Mouse (Mus musculus): ENCODE results near the gene Drd3. TPM values are rescaled to one million over a fixed set of nuclear protein-coding genes. Genes with fewer than 3 reads are reported as not detected.
A peak's percentile ranks its signal among the peaks of the same experiment; 100 is the strongest.

The Drd3 gene
- polyA plus RNA-seq, 1 experiment from 2014 or later = not detected

GRCm38 (mm10) chr16:43776886-43777285 is 23.1 kb downstream of the Drd3 start:
- Histone ChIP-seq H3K27me3 (ENCODE audit: control insufficient read depth, insufficient read depth, low read length) (no peaks in the 10 kb centered on the region), H3K36me3 (replicated peaks; ENCODE audit: control insufficient read depth, insufficient read depth) (no peaks in the 10 kb centered on the region), H3K27ac (no peak overlapping the region), H3K4me2 (replicated peaks) (no peak overlapping the region), H3K4me3 (replicated peaks; ENCODE audit: low read length) (no peak overlapping the region), H3K9me3 (ENCODE audit: control insufficient read depth, low read length) (no peaks in the 10 kb centered on the region), H3K4me1 (replicated peaks; ENCODE audit: control insufficient read depth, insufficient read depth, low read length) (no peaks in the 10 kb centered on the region), H3K9ac (no peak overlapping the region)
- no peak for ATAC-seq (ENCODE audit: low FRiP score)
- WGBS = 88% methylated on average over 3 of the region's 3 CpGs
- DNase-seq (ENCODE audit: low spot score) = no peak

- DNase-seq (ENCODE audit: low spot score) (no peak), ATAC-seq (ENCODE audit: low FRiP score) (no peak)
- no peak overlapping the region for H3K9ac ChIP-seq
- WGBS = 23% methylated on average over 4 of the region's 4 CpGs
- H3K4me3 ChIP-seq (replicated peaks; ENCODE audit: low read length) = no peak overlapping the region
- no peaks in the 10 kb centered on the region for H3K36me3 ChIP-seq (replicated peaks; ENCODE audit: control insufficient read depth, insufficient read depth)
- no peaks in the 10 kb centered on the region for H3K27me3 ChIP-seq (ENCODE audit: control insufficient read depth, insufficient read depth, low read length)
- no peaks in the 10 kb centered on the region for H3K9me3 ChIP-seq (ENCODE audit: control insufficient read depth, low read length)
- no peak overlapping the region for H3K27ac ChIP-seq
- H3K4me2 ChIP-seq (replicated peaks) = no peak overlapping the region
- H3K4me1 ChIP-seq (replicated peaks; ENCODE audit: control insufficient read depth, insufficient read depth, low read length) = 0 out of 2 replicates have a peak, but pooled peaks cover 7% of the 10 kb centered on the region
Measured at GRCm38 (mm10) chr16:43799541-43799940, 45.7 kb downstream of the Drd3 start.

GRCm38 (mm10) chr16:43800119-43800721 is 46.4 kb downstream of the Drd3 start:
- no peak for DNase-seq (ENCODE audit: low spot score)

GRCm38 (mm10) chr16:43801137-43801536 is 47.3 kb downstream of the Drd3 start:
- DNase-seq (ENCODE audit: low spot score) (no peak), ATAC-seq (ENCODE audit: low FRiP score) (no peak)
- H3K4me2 ChIP-seq (replicated peaks) = no peak overlapping the region
- H3K27me3 ChIP-seq (ENCODE audit: control insufficient read depth, insufficient read depth, low read length) = no peaks in the 10 kb centered on the region
- no peaks in the 10 kb centered on the region for H3K9me3 ChIP-seq (ENCODE audit: control insufficient read depth, low read length)
- 43% methylated on average over 3 of the region's 3 CpGs for WGBS
- no peak overlapping the region for H3K9ac ChIP-seq
- no peak overlapping the region for H3K27ac ChIP-seq
- H3K4me3 ChIP-seq (replicated peaks; ENCODE audit: low read length) = no peak overlapping the region
- H3K36me3 ChIP-seq (replicated peaks; ENCODE audit: control insufficient read depth, insufficient read depth) = no peaks in the 10 kb centered on the region
- H3K4me1 ChIP-seq (replicated peaks; ENCODE audit: control insufficient read depth, insufficient read depth, low read length) = 0 out of 2 replicates have a peak, but pooled peaks cover 7% of the 10 kb centered on the region

More at GRCm38 (mm10) chr16:43800119-43800721, 46.4 kb downstream of the Drd3 start:
- H3K9ac ChIP-seq = peak overlapping the region; percentile 39
- H3K4me1 ChIP-seq (replicated peaks; ENCODE audit: control insufficient read depth, insufficient read depth, low read length) = 0 out of 2 replicates have a peak, but pooled peaks cover 7% of the 10 kb centered on the region
- no peaks in the 10 kb centered on the region for H3K27me3 ChIP-seq (ENCODE audit: control insufficient read depth, insufficient read depth, low read length)
- ATAC-seq (ENCODE audit: low FRiP score) = no peak
- WGBS = 7% methylated on average over 13 of the region's 13 CpGs
- no peaks in the 10 kb centered on the region for H3K9me3 ChIP-seq (ENCODE audit: control insufficient read depth, low read length)
- no peak overlapping the region for H3K27ac ChIP-seq
- 0 out of 2 replicates have a peak overlapping the region, but pooled peaks have one; percentile 17 for H3K4me2 ChIP-seq (replicated peaks)
- no peak overlapping the region for H3K4me3 ChIP-seq (replicated peaks; ENCODE audit: low read length)
- H3K36me3 ChIP-seq (replicated peaks; ENCODE audit: control insufficient read depth, insufficient read depth) = no peaks in the 10 kb centered on the region

- Histone ChIP-seq H3K27ac (no peak overlapping the region), H3K4me1 (replicated peaks; ENCODE audit: control insufficient read depth, insufficient read depth, low read length) (0 out of 2 replicates have a peak, but pooled peaks cover 7% of the 10 kb centered on the region)
Measured at GRCm38 (mm10) chr16:43801791-43802307, 48.0 kb downstream of the Drd3 start.

GRCm38 (mm10) chr16:43802466-43802865 is 48.6 kb downstream of the Drd3 start:
- H3K4me1 ChIP-seq (replicated peaks; ENCODE audit: control insufficient read depth, insufficient read depth, low read length) = 0 out of 2 replicates have a peak, but pooled peaks cover 7% of the 10 kb centered on the region
- no peak for ATAC-seq (ENCODE audit: low FRiP score)
- WGBS = 54% methylated on average over 5 of the region's 5 CpGs

More at GRCm38 (mm10) chr16:43801791-43802307, 48.0 kb downstream of the Drd3 start:
- ATAC-seq (ENCODE audit: low FRiP score) (peak; percentile 81), DNase-seq (ENCODE audit: low spot score) (peak; percentile 90)
- WGBS = 2% methylated on average over 18 of the region's 18 CpGs
- no peaks in the 10 kb centered on the region for H3K36me3 ChIP-seq (replicated peaks; ENCODE audit: control insufficient read depth, insufficient read depth)
- peak overlapping the region; percentile 45; the same call in 1 of the 2 replicates for H3K9ac ChIP-seq
- no peaks in the 10 kb centered on the region for H3K27me3 ChIP-seq (ENCODE audit: control insufficient read depth, insufficient read depth, low read length)
- peak overlapping the region; percentile 27 for H3K4me3 ChIP-seq (replicated peaks; ENCODE audit: low read length)
- peak overlapping the region; percentile 65 for H3K4me2 ChIP-seq (replicated peaks)
- no peaks in the 10 kb centered on the region for H3K9me3 ChIP-seq (ENCODE audit: control insufficient read depth, low read length)

GRCm38 (mm10) chr16:43804364-43804763 is 50.5 kb downstream of the Drd3 start:
- Histone ChIP-seq H3K27me3 (ENCODE audit: control insufficient read depth, insufficient read depth, low read length) (no peaks in the 10 kb centered on the region), H3K36me3 (replicated peaks; ENCODE audit: control insufficient read depth, insufficient read depth) (no peaks in the 10 kb centered on the region), H3K9me3 (ENCODE audit: control insufficient read depth, low read length) (no peaks in the 10 kb centered on the region), H3K9ac (no peak overlapping the region), H3K27ac (no peak overlapping the region), H3K4me3 (replicated peaks; ENCODE audit: low read length) (no peak overlapping the region), H3K4me1 (replicated peaks; ENCODE audit: control insufficient read depth, insufficient read depth, low read length) (0 out of 2 replicates have a peak, but pooled peaks cover 7% of the 10 kb centered on the region), H3K4me2 (replicated peaks) (no peak overlapping the region)
- 91% methylated on average over 6 of the region's 6 CpGs for WGBS
- no peak for DNase-seq (ENCODE audit: low spot score)
- ATAC-seq (ENCODE audit: low FRiP score) = no peak

More at GRCm38 (mm10) chr16:43802466-43802865, 48.6 kb downstream of the Drd3 start:
- Histone ChIP-seq H3K9me3 (ENCODE audit: control insufficient read depth, low read length) (no peaks in the 10 kb centered on the region), H3K9ac (no peak overlapping the region), H3K27ac (no peak overlapping the region), H3K36me3 (replicated peaks; ENCODE audit: control insufficient read depth, insufficient read depth) (no peaks in the 10 kb centered on the region), H3K27me3 (ENCODE audit: control insufficient read depth, insufficient read depth, low read length) (no peaks in the 10 kb centered on the region), H3K4me2 (replicated peaks) (no peak overlapping the region), H3K4me3 (replicated peaks; ENCODE audit: low read length) (no peak overlapping the region)
- no peak for DNase-seq (ENCODE audit: low spot score)

GRCm38 (mm10) chr16:43807048-43807447 is 53.2 kb downstream of the Drd3 start:
- Histone ChIP-seq H3K4me3 (replicated peaks; ENCODE audit: low read length) (no peak overlapping the region), H3K9ac (no peak overlapping the region), H3K36me3 (replicated peaks; ENCODE audit: control insufficient read depth, insufficient read depth) (no peaks in the 10 kb centered on the region), H3K9me3 (ENCODE audit: control insufficient read depth, low read length) (no peaks in the 10 kb centered on the region), H3K27me3 (ENCODE audit: control insufficient read depth, insufficient read depth, low read length) (no peaks in the 10 kb centered on the region), H3K27ac (no peak overlapping the region), H3K4me2 (replicated peaks) (no peak overlapping the region), H3K4me1 (replicated peaks; ENCODE audit: control insufficient read depth, insufficient read depth, low read length) (no peaks in the 10 kb centered on the region)
- ATAC-seq (ENCODE audit: low FRiP score) (no peak), DNase-seq (ENCODE audit: low spot score) (no peak)
- WGBS = 78% methylated on average over 16 of the region's 16 CpGs

- WGBS = 96% methylated on average over 2 of the region's 2 CpGs
- no peak for ATAC-seq (ENCODE audit: low FRiP score)
- H3K27ac ChIP-seq = no peak overlapping the region
Measured at GRCm38 (mm10) chr16:43809429-43809828, 55.6 kb downstream of the Drd3 start.

More at GRCm38 (mm10) chr16:43809429-43809828, 55.6 kb downstream of the Drd3 start:
- Histone ChIP-seq H3K4me3 (replicated peaks; ENCODE audit: low read length) (no peak overlapping the region), H3K4me2 (replicated peaks) (no peak overlapping the region), H3K9me3 (ENCODE audit: control insufficient read depth, low read length) (no peaks in the 10 kb centered on the region), H3K4me1 (replicated peaks; ENCODE audit: control insufficient read depth, insufficient read depth, low read length) (no peaks in the 10 kb centered on the region), H3K9ac (no peak overlapping the region), H3K27me3 (ENCODE audit: control insufficient read depth, insufficient read depth, low read length) (no peaks in the 10 kb centered on the region), H3K36me3 (replicated peaks; ENCODE audit: control insufficient read depth, insufficient read depth) (no peaks in the 10 kb centered on the region)
- no peak for DNase-seq (ENCODE audit: low spot score)

Data from hindbrain, embryonic 14.5 days (tissue).